Mouse (Mus musculus) G1E (cell line): Measurements from ENCODE around the gene Mab21l1.

Source experiments
- CTCF ChIP-seq: IDR thresholded peaks from 2 replicates; pipeline ENCODE4 v1.5.1; 2012; ENCODE audit warnings: low read depth, low read length, inconsistent platforms, mixed read lengths
- GATA1 ChIP-seq: IDR thresholded peaks from 2 replicates; pipeline ENCODE4 v1.6.1; 2012; ENCODE audit warnings: borderline replicate concordance, low read length, inconsistent platforms, mixed read lengths
- POLR2AphosphoS5 ChIP-seq: IDR thresholded peaks from 2 replicates; pipeline ENCODE4 v1.6.1; 2012; ENCODE audit warnings: low read depth, low read length, inconsistent platforms; ENCODE audit not compliant: insufficient replicate concordance
- TAL1 ChIP-seq: conservative IDR thresholded peaks from 2 replicates; pipeline ENCODE4 v1.6.1; 2012; ENCODE audit warnings: low read depth, low read length, inconsistent platforms, mixed read lengths

- TF ChIP-seq CTCF (no peak), GATA1 (no peak), TAL1 (no peak), POLR2AphosphoS5 (no peak)
Measured at GRCm38 (mm10) chr3:55785266-55785980, 3.1 kb downstream of the Mab21l1 start.
